Mouse (Mus musculus): ENCODE results near the gene Gm17542. TPM values are rescaled to one million over a fixed set of nuclear protein-coding genes. Genes with fewer than 3 reads are reported as not detected.
"Not testable (repeated sequence)": the region's sequence is repeated elsewhere in the genome, so short reads cannot be mapped to it uniquely, and the experiment has no call there.

The Gm17542 gene
- not detected in 2 replicates for polyA plus RNA-seq (2015; fragmentation: Nextera tagmentation; extraction: Ambion mirVana)

- H3K27me3 ChIP-seq (ENCODE audit: control insufficient read depth, insufficient read depth, low read depth, low read length); H3K9me3 ChIP-seq (ENCODE audit: control insufficient read depth, low read length); ATAC-seq (ENCODE audit: low read depth); H3K9ac ChIP-seq (ENCODE audit: low read length); H3K36me3 ChIP-seq (ENCODE audit: control insufficient read depth, insufficient read depth, low read length); H3K4me1 ChIP-seq (replicated peaks; ENCODE audit: control insufficient read depth, insufficient read depth, low read length); H3K4me2 ChIP-seq (ENCODE audit: low read depth, low read length); H3K4me3 ChIP-seq (ENCODE audit: low read length); H3K27ac ChIP-seq (ENCODE audit: low read length): not testable (repeated sequence)
These were observed at the start of gene Gm17542 for GRCm38 (mm10) chr10:58718110-58718509. Gene Gm17542, minus strand, starts transcription at chr10:58718210.

GRCm38 (mm10) chr10:58739779-58740178 is 21.8 kb upstream of the Gm17542 start:
- no peak overlapping the region for H3K9ac ChIP-seq (ENCODE audit: low read length)
- no peaks in the 10 kb centered on the region for H3K9me3 ChIP-seq (ENCODE audit: control insufficient read depth, low read length)
- H3K27me3 ChIP-seq (ENCODE audit: control insufficient read depth, insufficient read depth, low read depth, low read length): no peaks in the 10 kb centered on the region
- H3K27ac ChIP-seq (ENCODE audit: low read length): no peak overlapping the region
- no peaks in the 10 kb centered on the region for H3K4me1 ChIP-seq (replicated peaks; ENCODE audit: control insufficient read depth, insufficient read depth, low read length)
- no peak overlapping the region for H3K4me2 ChIP-seq (ENCODE audit: low read depth, low read length)
- no peak for ATAC-seq (ENCODE audit: low read depth)
- H3K4me3 ChIP-seq (ENCODE audit: low read length): no peak overlapping the region
- H3K36me3 ChIP-seq (ENCODE audit: control insufficient read depth, insufficient read depth, low read length): no peaks in the 10 kb centered on the region

GRCm38 (mm10) chr10:58738152-58738551 is 20.1 kb upstream of the Gm17542 start:
- H3K4me3 ChIP-seq (ENCODE audit: low read length): no peak overlapping the region
- no peak overlapping the region for H3K9ac ChIP-seq (ENCODE audit: low read length)
- no peak for ATAC-seq (ENCODE audit: low read depth)
- H3K4me2 ChIP-seq (ENCODE audit: low read depth, low read length): no peak overlapping the region
- 73% methylated on average over 7 of the region's 7 CpGs for WGBS
- H3K27ac ChIP-seq (ENCODE audit: low read length): no peak overlapping the region
- no peaks in the 10 kb centered on the region for H3K4me1 ChIP-seq (replicated peaks; ENCODE audit: control insufficient read depth, insufficient read depth, low read length)
- H3K36me3 ChIP-seq (ENCODE audit: control insufficient read depth, insufficient read depth, low read length): no peaks in the 10 kb centered on the region
- no peaks in the 10 kb centered on the region for H3K27me3 ChIP-seq (ENCODE audit: control insufficient read depth, insufficient read depth, low read depth, low read length)
- no peaks in the 10 kb centered on the region for H3K9me3 ChIP-seq (ENCODE audit: control insufficient read depth, low read length)

- no peaks in the 10 kb centered on the region for H3K36me3 ChIP-seq (ENCODE audit: control insufficient read depth, insufficient read depth, low read length)
- no peaks in the 10 kb centered on the region for H3K27me3 ChIP-seq (ENCODE audit: control insufficient read depth, insufficient read depth, low read depth, low read length)
- ATAC-seq (ENCODE audit: low read depth): no peak
- H3K27ac ChIP-seq (ENCODE audit: low read length): no peak overlapping the region
- H3K9ac ChIP-seq (ENCODE audit: low read length): no peak overlapping the region
- peak overlapping the region; percentile 52 for H3K4me2 ChIP-seq (ENCODE audit: low read depth, low read length)
- peak overlapping the region; percentile 31 for H3K4me3 ChIP-seq (ENCODE audit: low read length)
- WGBS: 41% methylated on average over 3 of the region's 3 CpGs
- H3K9me3 ChIP-seq (ENCODE audit: control insufficient read depth, low read length): no peaks in the 10 kb centered on the region
- peaks cover 3% of the 10 kb centered on the region; the same call in 1 of the 2 replicates for H3K4me1 ChIP-seq (replicated peaks; ENCODE audit: control insufficient read depth, insufficient read depth, low read length)
These were observed 3.2 kb downstream of the Gm17542 start for GRCm38 (mm10) chr10:58714789-58715148.

GRCm38 (mm10) chr10:58713855-58714788 is 3.9 kb downstream of the Gm17542 start:
- peak overlapping the region; percentile 45; the same call in 1 of the 2 replicates for H3K27ac ChIP-seq (ENCODE audit: low read length)
- no peaks in the 10 kb centered on the region for H3K27me3 ChIP-seq (ENCODE audit: control insufficient read depth, insufficient read depth, low read depth, low read length)
- no peaks in the 10 kb centered on the region for H3K36me3 ChIP-seq (ENCODE audit: control insufficient read depth, insufficient read depth, low read length)
- H3K4me1 ChIP-seq (replicated peaks; ENCODE audit: control insufficient read depth, insufficient read depth, low read length): peaks cover 3% of the 10 kb centered on the region; the same call in 1 of the 2 replicates
- ATAC-seq (ENCODE audit: low read depth): peak; percentile 65
- H3K4me2 ChIP-seq (ENCODE audit: low read depth, low read length): peak overlapping the region; percentile 52
- no peaks in the 10 kb centered on the region for H3K9me3 ChIP-seq (ENCODE audit: control insufficient read depth, low read length)
- peak overlapping the region; percentile 31 for H3K4me3 ChIP-seq (ENCODE audit: low read length)
- peak overlapping the region; percentile 39 for H3K9ac ChIP-seq (ENCODE audit: low read length)
- WGBS: 12% methylated on average over 24 of the region's 24 CpGs

GRCm38 (mm10) chr10:58713225-58713624 is 4.8 kb downstream of the Gm17542 start:
- Histone ChIP-seq H3K27me3 (ENCODE audit: control insufficient read depth, insufficient read depth, low read depth, low read length) (no peaks in the 10 kb centered on the region), H3K4me1 (replicated peaks; ENCODE audit: control insufficient read depth, insufficient read depth, low read length) (peaks cover 3% of the 10 kb centered on the region; the same call in 1 of the 2 replicates), H3K36me3 (ENCODE audit: control insufficient read depth, insufficient read depth, low read length) (no peaks in the 10 kb centered on the region), H3K9ac (ENCODE audit: low read length) (no peak overlapping the region), H3K4me3 (ENCODE audit: low read length) (no peak overlapping the region), H3K27ac (ENCODE audit: low read length) (no peak overlapping the region), H3K9me3 (ENCODE audit: control insufficient read depth, low read length) (no peaks in the 10 kb centered on the region), H3K4me2 (ENCODE audit: low read depth, low read length) (no peak overlapping the region)
- WGBS: 83% methylated on average over 7 of the region's 7 CpGs
- no peak for ATAC-seq (ENCODE audit: low read depth)

GRCm38 (mm10) chr10:58709021-58709420 is 9.0 kb downstream of the Gm17542 start:
- WGBS: 89% methylated on average over 4 of the region's 4 CpGs
- ATAC-seq (ENCODE audit: low read depth): no peak
- H3K27ac ChIP-seq (ENCODE audit: low read length): no peak overlapping the region
- no peaks in the 10 kb centered on the region for H3K36me3 ChIP-seq (ENCODE audit: control insufficient read depth, insufficient read depth, low read length)
- peaks cover 3% of the 10 kb centered on the region; the same call in 1 of the 2 replicates for H3K4me1 ChIP-seq (replicated peaks; ENCODE audit: control insufficient read depth, insufficient read depth, low read length)
- H3K9me3 ChIP-seq (ENCODE audit: control insufficient read depth, low read length): no peaks in the 10 kb centered on the region
- no peak overlapping the region for H3K4me3 ChIP-seq (ENCODE audit: low read length)
- H3K9ac ChIP-seq (ENCODE audit: low read length): no peak overlapping the region
- H3K4me2 ChIP-seq (ENCODE audit: low read depth, low read length): no peak overlapping the region
- H3K27me3 ChIP-seq (ENCODE audit: control insufficient read depth, insufficient read depth, low read depth, low read length): no peaks in the 10 kb centered on the region

- WGBS: 43% methylated on average over 6 of the region's 6 CpGs
- no peaks in the 10 kb centered on the region for H3K4me1 ChIP-seq (replicated peaks; ENCODE audit: control insufficient read depth, insufficient read depth, low read length)
- H3K4me2 ChIP-seq (ENCODE audit: low read depth, low read length): no peak overlapping the region
- no peak for ATAC-seq (ENCODE audit: low read depth)
- no peak overlapping the region for H3K9ac ChIP-seq (ENCODE audit: low read length)
- H3K27me3 ChIP-seq (ENCODE audit: control insufficient read depth, insufficient read depth, low read depth, low read length): no peaks in the 10 kb centered on the region
- H3K27ac ChIP-seq (ENCODE audit: low read length): no peak overlapping the region
- no peaks in the 10 kb centered on the region for H3K36me3 ChIP-seq (ENCODE audit: control insufficient read depth, insufficient read depth, low read length)
- no peak overlapping the region for H3K4me3 ChIP-seq (ENCODE audit: low read length)
- H3K9me3 ChIP-seq (ENCODE audit: control insufficient read depth, low read length): no peaks in the 10 kb centered on the region
These were observed 17.4 kb downstream of the Gm17542 start for GRCm38 (mm10) chr10:58700578-58700977.

GRCm38 (mm10) chr10:58700160-58700559 is 17.9 kb downstream of the Gm17542 start:
- Histone ChIP-seq H3K36me3 (ENCODE audit: control insufficient read depth, insufficient read depth, low read length) (no peaks in the 10 kb centered on the region), H3K4me2 (ENCODE audit: low read depth, low read length) (no peak overlapping the region), H3K27me3 (ENCODE audit: control insufficient read depth, insufficient read depth, low read depth, low read length) (no peaks in the 10 kb centered on the region), H3K4me3 (ENCODE audit: low read length) (no peak overlapping the region), H3K27ac (ENCODE audit: low read length) (no peak overlapping the region), H3K9me3 (ENCODE audit: control insufficient read depth, low read length) (no peaks in the 10 kb centered on the region), H3K4me1 (replicated peaks; ENCODE audit: control insufficient read depth, insufficient read depth, low read length) (no peaks in the 10 kb centered on the region), H3K9ac (ENCODE audit: low read length) (no peak overlapping the region)
- WGBS: 31% methylated on average over 4 of the region's 4 CpGs
- no peak for ATAC-seq (ENCODE audit: low read depth)

All from lung, embryonic 16.5 days (tissue).